Mouse (Mus musculus): Measurements from ENCODE around the gene Plin4. TPM values are rescaled to one million over a fixed set of nuclear protein-coding genes. Genes with fewer than 3 reads are reported as not detected.
"Not testable (repeated sequence)": the region's sequence is repeated elsewhere in the genome, so short reads cannot be mapped to it uniquely, and the experiment has no call there.

Plin4 gene
- polyA plus RNA-seq, 1 experiment from 2014 or later, result 0.32 TPM

DNA sequence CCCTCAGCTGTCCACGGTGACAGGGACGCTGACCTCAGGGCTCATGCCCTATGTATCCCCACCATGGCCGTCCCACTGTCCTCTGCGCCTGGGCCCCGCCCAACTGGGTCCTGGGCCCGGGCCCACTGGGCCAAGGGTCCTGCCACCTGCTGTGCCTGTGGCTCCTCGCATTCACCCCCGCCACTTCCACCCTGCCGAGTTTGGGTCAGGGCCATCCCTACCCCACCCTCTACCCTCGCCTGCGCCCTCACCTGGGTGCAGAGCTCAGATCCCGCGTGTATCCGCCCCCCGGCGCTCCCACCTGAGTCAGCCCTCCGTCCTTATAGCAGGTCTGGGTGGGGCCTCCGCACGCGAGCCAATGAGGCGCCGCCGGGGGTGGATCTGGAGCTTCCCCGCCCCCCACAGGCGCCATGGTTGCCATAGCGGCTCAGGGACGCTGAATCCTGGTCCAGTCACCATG is 7.7 kb upstream of the Plin4 start, which contains the start of gene Plin5:
Gene Plin5 (minus strand): TSS at position 346 of the 460 bp plus-strand sequence.
- Histone ChIP-seq H3K27ac (ENCODE audit: low read length) (no peak within 1 kb of the TSS), H3K9ac (replicated peaks; ENCODE audit: low read length) (peak within 1 kb of the TSS; percentile 48; the same call in 1 of the 2 replicates), H3K27me3 (ENCODE audit: insufficient read depth, low read length) (peaks cover 49% of the 10 kb centered on the region), H3K4me3 (ENCODE audit: low read length) (peak within 1 kb of the TSS; percentile 48), H3K9me3 (ENCODE audit: low read length) (peaks cover 4% of the 10 kb centered on the region), H3K36me3 (ENCODE audit: insufficient read depth, low read length) (0 out of 2 replicates have a peak, but pooled peaks cover 3% of the 10 kb centered on the region), H3K4me2 (replicated peaks; ENCODE audit: low read depth, low read length) (peak within 1 kb of the TSS; percentile 71), H3K4me1 (ENCODE audit: insufficient read depth, low read length) (peaks cover 21% of the 10 kb centered on the region)
- ATAC-seq (ENCODE audit: low FRiP score, low TSS enrichment), result peak; percentile 73
- WGBS, result 2% methylated on average over 27 of the region's 27 CpGs

DNA sequence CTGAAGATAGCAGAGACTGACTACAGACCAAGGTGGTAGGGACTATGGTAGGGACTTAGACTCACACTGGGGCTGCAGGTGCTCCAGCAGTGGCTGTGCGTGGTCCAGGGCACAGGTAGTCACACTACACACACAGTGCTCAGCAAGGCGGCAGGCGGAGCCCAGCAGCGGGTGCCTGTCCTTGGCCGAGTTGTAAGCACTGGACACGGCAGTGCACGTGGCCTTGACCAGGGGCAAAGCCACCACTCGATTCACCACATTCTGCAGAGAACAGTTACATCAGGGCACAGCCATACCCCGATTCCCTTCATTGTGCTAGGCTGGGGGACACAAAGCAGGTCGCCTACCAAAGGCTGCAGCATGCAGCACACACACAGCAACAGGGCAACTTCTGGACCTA is 6.6 kb upstream of the Plin4 start:
- Histone ChIP-seq H3K27ac (ENCODE audit: low read length) (no peak overlapping the region), H3K36me3 (ENCODE audit: insufficient read depth, low read length) (no peaks in the 10 kb centered on the region), H3K9me3 (ENCODE audit: low read length) (no peaks in the 10 kb centered on the region), H3K4me1 (ENCODE audit: insufficient read depth, low read length) (peaks cover 21% of the 10 kb centered on the region), H3K9ac (replicated peaks; ENCODE audit: low read length) (no peak overlapping the region), H3K27me3 (ENCODE audit: insufficient read depth, low read length) (peaks cover 38% of the 10 kb centered on the region), H3K4me2 (replicated peaks; ENCODE audit: low read depth, low read length) (no peak overlapping the region), H3K4me3 (ENCODE audit: low read length) (no peak overlapping the region)
- WGBS, result 77% methylated on average over 10 of the region's 10 CpGs
- ATAC-seq (ENCODE audit: low FRiP score, low TSS enrichment), result no peak

- no peak overlapping the region for H3K9ac ChIP-seq (replicated peaks; ENCODE audit: low read length)
- no peak overlapping the region for H3K4me3 ChIP-seq (ENCODE audit: low read length)
- no peaks in the 10 kb centered on the region for H3K9me3 ChIP-seq (ENCODE audit: low read length)
- 77% methylated on average over 3 of the region's 3 CpGs for WGBS
- no peak overlapping the region for H3K4me2 ChIP-seq (replicated peaks; ENCODE audit: low read depth, low read length)
- peaks cover 7% of the 10 kb centered on the region; the same call in 1 of the 2 replicates for H3K4me1 ChIP-seq (ENCODE audit: insufficient read depth, low read length)
- no peaks in the 10 kb centered on the region for H3K36me3 ChIP-seq (ENCODE audit: insufficient read depth, low read length)
- ATAC-seq (ENCODE audit: low FRiP score, low TSS enrichment), result no peak
- no peak overlapping the region for H3K27ac ChIP-seq (ENCODE audit: low read length)
- H3K27me3 ChIP-seq (ENCODE audit: insufficient read depth, low read length), result peaks cover 6% of the 10 kb centered on the region; the same call in 1 of the 2 replicates
These were observed 3.1 kb upstream of the Plin4 start for GRCm38 (mm10) chr17:56112743-56113142.

GRCm38 (mm10) chr17:56111864-56112263 is 2.3 kb upstream of the Plin4 start:
- no peak overlapping the region for H3K9ac ChIP-seq (replicated peaks; ENCODE audit: low read length)
- H3K9me3 ChIP-seq (ENCODE audit: low read length), result no peaks in the 10 kb centered on the region
- H3K27me3 ChIP-seq (ENCODE audit: insufficient read depth, low read length), result peaks cover 4% of the 10 kb centered on the region; the same call in 1 of the 2 replicates
- H3K4me3 ChIP-seq (ENCODE audit: low read length), result no peak overlapping the region
- 0 out of 2 replicates have a peak, but pooled peaks cover under 1% of the 10 kb centered on the region for H3K4me1 ChIP-seq (ENCODE audit: insufficient read depth, low read length)
- no peak overlapping the region for H3K27ac ChIP-seq (ENCODE audit: low read length)
- no peak overlapping the region for H3K4me2 ChIP-seq (replicated peaks; ENCODE audit: low read depth, low read length)
- H3K36me3 ChIP-seq (ENCODE audit: insufficient read depth, low read length), result no peaks in the 10 kb centered on the region
- 43% methylated on average over 5 of the region's 5 CpGs for WGBS
- ATAC-seq (ENCODE audit: low FRiP score, low TSS enrichment), result peak; percentile 23; the same call in 1 of the 2 replicates

DNA sequence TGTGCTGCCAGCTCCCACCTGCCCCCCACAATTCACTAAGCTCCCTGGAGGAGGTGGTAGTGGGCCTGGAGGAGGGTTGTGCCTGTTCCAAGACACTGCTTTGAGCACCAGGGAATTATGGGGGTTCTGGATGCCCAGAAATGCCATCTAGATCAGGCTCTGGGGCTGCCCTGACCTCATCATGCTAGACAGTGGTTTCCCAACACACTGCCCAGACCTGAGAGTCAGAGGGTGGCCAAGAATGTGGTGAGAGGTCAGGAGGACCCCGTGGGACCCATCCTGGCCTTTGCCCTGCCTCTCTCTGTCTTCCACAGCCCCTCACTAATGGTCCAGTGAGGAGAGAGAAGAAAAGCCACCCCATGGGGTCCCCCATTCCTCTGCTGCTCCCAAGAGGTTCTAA is 1.4 kb upstream of the Plin4 start:
- Histone ChIP-seq H3K9ac (replicated peaks; ENCODE audit: low read length) (no peak overlapping the region), H3K4me2 (replicated peaks; ENCODE audit: low read depth, low read length) (no peak overlapping the region), H3K9me3 (ENCODE audit: low read length) (no peaks in the 10 kb centered on the region), H3K27me3 (ENCODE audit: insufficient read depth, low read length) (no peaks in the 10 kb centered on the region; the same call in 1 of the 2 replicates), H3K4me1 (ENCODE audit: insufficient read depth, low read length) (no peaks in the 10 kb centered on the region), H3K4me3 (ENCODE audit: low read length) (no peak overlapping the region), H3K27ac (ENCODE audit: low read length) (no peak overlapping the region), H3K36me3 (ENCODE audit: insufficient read depth, low read length) (no peaks in the 10 kb centered on the region)
- no peak for ATAC-seq (ENCODE audit: low FRiP score, low TSS enrichment)
- 64% methylated on average over 1 of the region's 1 CpGs for WGBS

DNA sequence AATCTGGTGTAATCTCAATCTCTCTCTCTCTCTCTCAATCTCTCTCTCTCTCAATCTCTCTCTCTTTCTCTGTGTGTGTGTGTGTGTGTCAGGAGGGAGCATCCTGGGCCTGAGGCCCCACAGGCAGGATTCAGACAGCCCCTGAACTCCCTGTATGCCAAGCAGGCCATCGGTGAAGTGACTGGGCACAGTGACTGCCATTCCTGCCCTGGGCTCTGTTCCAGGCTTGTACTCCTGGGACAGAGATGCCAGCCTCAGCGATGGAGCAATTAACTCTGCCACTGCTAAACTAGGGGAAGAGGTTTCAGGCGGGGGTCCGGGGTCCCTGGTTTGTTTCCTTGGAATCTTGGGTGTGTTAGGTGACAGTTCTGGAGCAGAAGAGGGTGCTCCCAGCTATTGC is 968 bp upstream of the Plin4 start:
- Histone ChIP-seq H3K9me3 (ENCODE audit: low read length) (no peaks in the 10 kb centered on the region), H3K27ac (ENCODE audit: low read length) (no peak overlapping the region), H3K4me1 (ENCODE audit: insufficient read depth, low read length) (no peaks in the 10 kb centered on the region), H3K9ac (replicated peaks; ENCODE audit: low read length) (no peak overlapping the region), H3K4me3 (ENCODE audit: low read length) (no peak overlapping the region), H3K36me3 (ENCODE audit: insufficient read depth, low read length) (no peaks in the 10 kb centered on the region), H3K27me3 (ENCODE audit: insufficient read depth, low read length) (no peaks in the 10 kb centered on the region), H3K4me2 (replicated peaks; ENCODE audit: low read depth, low read length) (no peak overlapping the region)
- ATAC-seq (ENCODE audit: low FRiP score, low TSS enrichment), result no peak
- 72% methylated on average over 4 of the region's 4 CpGs for WGBS

DNA sequence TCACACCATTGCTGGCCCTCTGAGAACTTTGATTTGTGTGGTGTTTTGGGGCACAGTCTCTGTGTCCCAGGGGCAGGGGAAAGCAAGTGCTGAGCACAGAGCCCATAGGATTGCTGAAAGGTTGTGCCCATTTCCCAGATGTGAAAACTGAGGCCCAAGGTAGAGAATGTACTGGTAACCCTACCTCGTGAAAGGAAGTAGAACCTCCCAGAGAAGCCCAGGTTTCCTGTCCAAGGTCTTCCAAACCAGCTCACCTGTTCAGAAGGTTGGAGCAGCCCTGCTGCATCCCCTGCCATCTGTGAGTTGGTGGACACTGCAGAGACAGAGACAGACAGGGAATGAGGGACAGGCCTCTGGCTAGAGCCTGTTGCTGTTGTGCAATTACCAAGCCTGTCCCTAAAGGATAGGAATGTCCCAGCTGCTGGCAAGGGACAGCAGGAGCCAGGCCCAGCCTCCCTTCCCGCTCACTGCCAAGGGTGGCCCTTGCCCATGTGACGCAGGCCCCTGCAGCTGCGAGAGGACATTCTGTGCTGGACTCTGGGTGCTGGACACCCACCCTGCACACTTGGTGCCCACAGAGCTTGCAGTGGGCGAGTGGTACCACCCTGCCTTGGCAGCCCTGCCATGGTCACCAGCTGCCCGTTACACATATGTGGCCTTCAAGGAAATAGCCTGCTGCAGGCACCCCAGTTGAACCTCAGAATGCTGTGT is 1.1 kb downstream of the Plin4 start:
- H3K4me1 ChIP-seq (ENCODE audit: insufficient read depth, low read length), result no peaks in the 10 kb centered on the region
- no peak overlapping the region for H3K4me2 ChIP-seq (replicated peaks; ENCODE audit: low read depth, low read length)
- H3K36me3 ChIP-seq (ENCODE audit: insufficient read depth, low read length), result no peaks in the 10 kb centered on the region
- 0 out of 2 replicates have a peak, but pooled peaks have one; percentile 9 for ATAC-seq (ENCODE audit: low FRiP score, low TSS enrichment)
- WGBS, result 85% methylated on average over 6 of the region's 6 CpGs
- no peaks in the 10 kb centered on the region for H3K27me3 ChIP-seq (ENCODE audit: insufficient read depth, low read length)
- no peaks in the 10 kb centered on the region for H3K9me3 ChIP-seq (ENCODE audit: low read length)
- no peak overlapping the region for H3K27ac ChIP-seq (ENCODE audit: low read length)
- no peak overlapping the region for H3K9ac ChIP-seq (replicated peaks; ENCODE audit: low read length)
- no peak overlapping the region for H3K4me3 ChIP-seq (ENCODE audit: low read length)

- WGBS, result 68% methylated on average over 2 of the region's 2 CpGs
- H3K9me3 ChIP-seq (ENCODE audit: low read length), result no peaks in the 10 kb centered on the region
- no peak overlapping the region for H3K27ac ChIP-seq (ENCODE audit: low read length)
- H3K4me2 ChIP-seq (replicated peaks; ENCODE audit: low read depth, low read length), result no peak overlapping the region
- H3K36me3 ChIP-seq (ENCODE audit: insufficient read depth, low read length), result 0 out of 2 replicates have a peak, but pooled peaks cover 7% of the 10 kb centered on the region
- no peak overlapping the region for H3K9ac ChIP-seq (replicated peaks; ENCODE audit: low read length)
- H3K4me3 ChIP-seq (ENCODE audit: low read length), result no peak overlapping the region
- H3K27me3 ChIP-seq (ENCODE audit: insufficient read depth, low read length), result no peaks in the 10 kb centered on the region
- ATAC-seq (ENCODE audit: low FRiP score, low TSS enrichment), result no peak
- no peaks in the 10 kb centered on the region for H3K4me1 ChIP-seq (ENCODE audit: insufficient read depth, low read length)
These were observed 1.9 kb downstream of the Plin4 start for GRCm38 (mm10) chr17:56107736-56108135.

GRCm38 (mm10) chr17:56106981-56107380 is 2.6 kb downstream of the Plin4 start:
- no peak for ATAC-seq (ENCODE audit: low FRiP score, low TSS enrichment)
- Histone ChIP-seq H3K4me3 (ENCODE audit: low read length) (no peak overlapping the region), H3K27ac (ENCODE audit: low read length) (no peak overlapping the region), H3K9me3 (ENCODE audit: low read length) (no peaks in the 10 kb centered on the region), H3K36me3 (ENCODE audit: insufficient read depth, low read length) (peaks cover 13% of the 10 kb centered on the region), H3K9ac (replicated peaks; ENCODE audit: low read length) (no peak overlapping the region), H3K4me1 (ENCODE audit: insufficient read depth, low read length) (no peaks in the 10 kb centered on the region), H3K27me3 (ENCODE audit: insufficient read depth, low read length) (no peaks in the 10 kb centered on the region), H3K4me2 (replicated peaks; ENCODE audit: low read depth, low read length) (no peak overlapping the region)
- WGBS, result 64% methylated on average over 4 of the region's 4 CpGs

DNA sequence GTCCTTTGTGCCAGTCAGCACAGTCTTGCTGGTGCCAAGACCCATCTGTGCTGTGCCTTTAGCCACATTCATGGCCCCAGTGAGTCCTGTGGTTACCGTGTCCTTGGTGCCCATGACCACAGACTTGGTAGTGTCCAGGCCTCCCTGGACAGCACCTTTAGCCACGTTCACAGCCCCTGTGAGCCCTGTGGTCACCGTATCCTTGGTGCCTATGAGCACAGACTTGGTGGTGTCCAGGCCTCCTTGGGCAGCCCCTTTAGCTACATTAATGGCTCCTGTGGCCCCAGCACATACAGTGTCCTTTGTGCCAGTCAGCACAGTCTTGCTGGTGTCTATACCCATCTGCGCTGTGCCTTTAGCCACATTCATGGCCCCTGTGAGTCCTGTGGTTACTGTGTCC is 3.2 kb downstream of the Plin4 start:
- 96% methylated on average over 4 of the region's 4 CpGs for WGBS
- H3K36me3 ChIP-seq (ENCODE audit: insufficient read depth, low read length), result peaks cover 19% of the 10 kb centered on the region
- not testable (repeated sequence) for H3K4me3 ChIP-seq (ENCODE audit: low read length); H3K27me3 ChIP-seq (ENCODE audit: insufficient read depth, low read length); H3K27ac ChIP-seq (ENCODE audit: low read length); H3K9ac ChIP-seq (replicated peaks; ENCODE audit: low read length); H3K4me1 ChIP-seq (ENCODE audit: insufficient read depth, low read length); H3K4me2 ChIP-seq (replicated peaks; ENCODE audit: low read depth, low read length); H3K9me3 ChIP-seq (ENCODE audit: low read length); ATAC-seq (ENCODE audit: low FRiP score, low TSS enrichment)
